Mouse (Mus musculus): ENCODE data around the gene P2ry10.
A peak's percentile ranks its signal among the peaks of the same experiment; 100 is the strongest.
"Not testable (repeated sequence)": the region's sequence is repeated elsewhere in the genome, so short reads cannot be mapped to it uniquely, and the experiment has no call there.

P2ry10 gene

DNA sequence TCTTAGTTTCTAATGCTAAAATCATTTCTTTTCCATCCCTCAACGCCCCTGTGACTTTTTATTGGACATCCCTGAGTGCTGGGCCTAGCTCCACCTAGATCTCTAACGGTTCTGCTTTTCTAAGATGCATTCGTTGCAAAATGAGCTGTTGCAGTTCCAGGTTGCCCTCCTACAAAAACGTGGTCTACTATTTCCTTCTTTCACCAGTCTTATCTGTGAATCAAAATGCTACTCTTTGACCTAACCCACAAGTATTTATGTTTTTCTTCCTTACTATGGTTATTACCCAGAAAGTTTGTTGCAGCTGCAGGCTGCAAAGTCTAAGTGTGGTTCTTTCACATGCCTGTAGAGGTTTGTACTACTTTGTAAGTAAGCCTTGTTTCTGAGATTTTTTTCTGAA, at the start of gene P2ry10:
Gene P2ry10 (plus strand): TSS at position 316 of the 400 bp plus-strand sequence.
- DNase-seq (ENCODE audit: low spot score in 2 of 2), result no peak

DNA sequence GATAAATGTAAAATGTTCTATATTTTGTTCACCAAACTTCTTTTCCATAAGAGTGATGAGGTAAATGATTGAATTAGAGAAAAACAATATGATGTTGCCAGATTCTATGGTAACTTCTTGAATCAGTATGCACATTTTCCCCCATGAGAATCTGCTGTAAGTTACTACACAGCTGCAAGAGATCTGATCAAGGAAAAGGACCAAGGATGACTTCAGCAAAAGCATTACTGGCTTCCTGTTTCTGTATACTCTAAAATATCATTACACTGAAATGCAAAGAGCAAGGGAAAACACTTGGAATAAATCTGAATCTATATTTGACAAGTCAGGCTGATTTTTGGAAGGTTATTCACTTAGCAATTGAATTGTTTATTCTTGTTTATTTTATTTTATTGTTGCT, 49.1 kb upstream of the P2ry10 start:
- DNase-seq (ENCODE audit: low spot score in 2 of 2), result no peak

- DNase-seq (ENCODE audit: low spot score in 2 of 2), result no peak
Observed at GRCm38 (mm10) chrX:107039635-107040034, 48.7 kb upstream of the P2ry10 start.

- no peak for DNase-seq (ENCODE audit: low spot score in 2 of 2)
Observed at GRCm38 (mm10) chrX:107042367-107042766, 45.9 kb upstream of the P2ry10 start.

- not testable (repeated sequence) for DNase-seq (ENCODE audit: low spot score in 2 of 2)
Observed at GRCm38 (mm10) chrX:107083407-107083806, 4.9 kb upstream of the P2ry10 start.

DNA sequence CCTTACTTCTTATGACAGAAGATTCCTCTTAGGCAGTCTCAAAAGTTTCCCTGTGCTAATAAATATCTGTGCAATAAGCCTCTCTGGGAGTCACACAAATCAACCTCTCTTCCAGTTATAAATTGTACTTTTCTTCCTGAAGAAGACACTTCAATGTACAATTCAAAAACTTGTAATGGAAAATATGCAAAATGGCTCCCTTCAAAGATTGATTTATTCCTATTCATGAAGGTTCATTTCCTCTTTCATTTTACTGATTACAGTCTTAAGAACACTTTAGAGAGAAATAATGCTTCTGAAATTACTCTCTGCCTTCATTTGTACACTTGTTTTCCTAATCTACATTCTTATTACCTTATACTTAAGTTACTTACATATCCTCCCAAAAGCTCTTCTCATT, 4.0 kb upstream of the P2ry10 start:
- DNase-seq (ENCODE audit: low spot score in 2 of 2), result no peak

DNA sequence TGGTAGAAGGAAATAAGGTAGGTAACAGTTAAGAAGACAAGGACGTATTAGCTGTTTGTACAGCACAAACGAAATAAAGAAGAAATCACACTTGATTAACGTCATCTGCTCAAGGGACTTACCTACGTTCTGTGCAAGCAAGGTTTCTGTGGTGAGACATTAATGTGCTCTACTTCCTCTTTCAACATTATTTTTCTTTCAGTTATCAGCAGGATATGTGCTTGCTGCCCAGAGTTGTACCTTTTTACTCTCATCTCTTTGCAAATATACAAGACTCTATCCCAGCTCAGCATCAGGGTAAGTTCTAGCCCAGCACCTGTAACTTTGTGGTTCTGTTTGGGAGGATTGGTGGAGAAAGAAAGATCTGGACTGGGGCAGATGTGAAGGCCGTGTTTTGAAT, 839 bp downstream of the P2ry10 start:
- no peak for DNase-seq (ENCODE audit: low spot score in 2 of 2)

- no peak for DNase-seq (ENCODE audit: low spot score in 2 of 2)
Observed at GRCm38 (mm10) chrX:107089930-107090329, 1.6 kb downstream of the P2ry10 start.

- no peak for DNase-seq (ENCODE audit: low spot score in 2 of 2)
Observed at GRCm38 (mm10) chrX:107095633-107096032, 7.3 kb downstream of the P2ry10 start.

DNA sequence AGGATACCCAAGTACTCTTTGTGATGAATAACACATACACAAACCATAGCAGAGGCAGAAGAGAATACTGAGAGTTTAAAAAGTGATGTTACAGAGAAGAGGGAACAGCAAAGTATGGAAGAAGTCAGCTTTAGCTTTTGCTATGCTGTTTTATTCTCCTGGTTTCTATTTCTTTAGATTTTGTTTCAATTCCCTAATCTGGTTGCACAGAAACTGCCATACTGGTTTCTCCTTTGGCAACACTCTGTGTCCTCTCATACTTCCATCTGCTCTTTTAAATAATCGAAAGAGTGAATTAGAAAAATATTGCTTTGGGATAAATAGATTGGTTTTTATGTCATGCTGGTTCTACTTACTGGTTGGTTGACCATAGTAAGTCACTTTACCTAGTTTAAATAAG, 28.0 kb downstream of the P2ry10 start:
- DNase-seq (ENCODE audit: low spot score in 2 of 2), result no peak

DNA sequence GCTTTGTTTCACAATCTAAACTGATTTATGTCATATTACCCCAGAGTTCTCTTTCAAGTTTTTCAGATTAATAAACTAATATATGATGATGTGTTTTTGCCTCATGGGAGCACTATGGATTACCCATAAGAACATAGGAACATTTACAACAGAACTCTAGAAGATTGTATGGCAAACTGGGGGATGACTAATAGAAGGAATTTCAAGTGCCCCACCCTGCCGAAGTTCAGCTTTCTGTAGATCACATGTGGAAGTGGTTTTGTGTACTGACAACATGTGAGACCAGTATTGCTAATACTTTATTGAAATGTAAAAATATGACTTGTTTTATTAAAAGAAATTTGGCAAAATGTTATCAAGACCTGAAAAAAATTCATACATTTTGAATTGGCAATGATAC, 28.7 kb downstream of the P2ry10 start:
- DNase-seq (ENCODE audit: low spot score in 2 of 2), result no peak

DNA sequence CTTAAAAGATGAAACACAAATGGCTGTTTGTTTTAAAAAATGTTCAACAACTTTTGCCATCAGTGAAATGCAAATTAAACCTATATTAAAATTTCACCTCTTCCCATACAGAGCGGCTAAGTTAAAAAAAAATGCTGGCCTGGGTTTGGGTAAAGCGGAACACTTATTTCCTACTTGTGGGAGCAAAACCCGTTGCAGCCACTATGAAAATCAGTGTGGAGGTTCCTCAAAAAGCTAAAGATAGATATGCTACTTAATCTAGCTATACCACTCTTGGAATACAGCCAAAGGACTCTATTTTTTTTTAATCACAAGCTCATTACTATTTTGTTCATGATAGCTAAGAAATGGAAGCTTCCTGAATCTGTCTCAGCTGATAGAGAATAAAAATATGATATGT, 54.9 kb downstream of the P2ry10 start:
- no peak for DNase-seq (ENCODE audit: low spot score in 2 of 2)

DNA sequence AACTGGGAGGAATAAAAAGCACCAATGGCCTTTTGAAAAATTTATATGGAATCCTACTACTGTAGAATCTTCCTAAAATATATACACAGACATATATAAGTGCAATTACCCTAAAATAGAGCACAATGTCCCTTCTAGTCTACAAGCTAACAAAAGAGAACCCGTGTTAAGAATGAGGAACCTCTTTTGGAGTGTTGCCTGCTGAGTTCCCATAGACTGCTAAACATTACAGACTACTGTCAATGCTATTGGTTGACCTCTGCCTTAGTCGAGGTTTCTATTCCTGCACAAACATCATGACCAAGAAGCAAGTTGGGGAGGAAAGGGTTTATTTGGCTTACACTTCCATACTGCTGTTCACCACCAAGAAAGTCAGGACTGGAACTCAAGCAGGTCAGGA, 55.6 kb downstream of the P2ry10 start:
- no peak for DNase-seq (ENCODE audit: low spot score in 2 of 2)

DNA sequence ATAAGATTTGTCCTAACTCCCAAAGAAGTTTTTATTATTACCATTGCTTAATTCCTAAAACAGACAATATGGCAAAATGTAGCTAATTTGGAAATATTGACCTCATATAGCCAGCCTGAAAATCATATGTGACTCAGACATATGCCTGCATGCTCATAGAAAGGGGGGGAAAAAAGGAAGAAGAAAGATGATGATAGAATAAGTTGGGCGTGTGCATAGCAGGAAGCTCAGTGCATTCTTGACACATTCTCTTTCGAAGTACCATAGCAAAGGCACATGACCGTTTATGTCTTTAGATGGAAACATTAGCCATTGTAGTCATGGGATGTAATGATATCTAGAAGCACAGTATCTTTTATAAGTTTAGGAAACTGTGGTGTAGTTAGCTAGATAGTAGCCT, 60.4 kb downstream of the P2ry10 start, which contains the start of gene P2ry10b:
Gene P2ry10b (plus strand): TSS at position 247 of the 400 bp plus-strand sequence.
- DNase-seq (ENCODE audit: low spot score in 2 of 2), result no peak

DNA sequence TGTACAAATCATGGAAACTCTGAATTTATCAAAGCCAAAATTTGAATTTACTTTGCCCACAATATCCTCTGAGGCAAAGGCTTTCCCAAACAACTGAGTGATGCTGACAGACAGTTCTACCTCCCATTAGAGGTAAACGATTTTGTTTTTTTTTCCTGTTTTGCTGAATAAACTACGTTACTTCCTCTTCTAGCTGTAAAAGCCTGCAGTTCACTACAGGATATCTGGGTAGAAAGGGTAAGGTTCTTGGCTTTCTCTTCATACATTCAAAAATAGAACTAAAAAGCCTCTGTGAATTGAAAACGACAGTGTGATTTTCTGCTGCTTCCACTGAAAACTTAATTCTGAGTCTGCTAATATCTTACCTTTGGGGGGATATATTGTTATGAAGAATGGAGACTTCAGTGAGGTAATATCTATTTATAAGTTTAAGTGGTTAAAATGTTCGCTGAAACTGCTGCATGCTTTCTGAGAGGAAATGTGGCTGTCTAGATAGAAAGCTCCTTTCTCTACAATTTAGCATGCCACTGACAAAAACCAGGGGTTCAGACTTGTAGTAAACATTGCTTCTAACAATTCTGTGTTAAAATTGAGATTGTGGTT, 61.2 kb downstream of the P2ry10 start:
- no peak for DNase-seq (ENCODE audit: low spot score in 2 of 2)

GRCm38 (mm10) chrX:107150027-107150426, 61.7 kb downstream of the P2ry10 start:
- DNase-seq (ENCODE audit: low spot score in 2 of 2), result peak in 1 of 2 experiments; percentile 2

- DNase-seq (ENCODE audit: low spot score in 2 of 2), result no peak
Observed at GRCm38 (mm10) chrX:107150752-107151515, 62.6 kb downstream of the P2ry10 start.
